Mouse (Mus musculus): ENCODE measurements around the gene Gas2l1. TPM values are rescaled to one million over a fixed set of nuclear protein-coding genes. Genes with fewer than 3 reads are reported as not detected.

Gas2l1 gene
- polyA plus RNA-seq, 1 experiment: 38.1 TPM

DNA sequence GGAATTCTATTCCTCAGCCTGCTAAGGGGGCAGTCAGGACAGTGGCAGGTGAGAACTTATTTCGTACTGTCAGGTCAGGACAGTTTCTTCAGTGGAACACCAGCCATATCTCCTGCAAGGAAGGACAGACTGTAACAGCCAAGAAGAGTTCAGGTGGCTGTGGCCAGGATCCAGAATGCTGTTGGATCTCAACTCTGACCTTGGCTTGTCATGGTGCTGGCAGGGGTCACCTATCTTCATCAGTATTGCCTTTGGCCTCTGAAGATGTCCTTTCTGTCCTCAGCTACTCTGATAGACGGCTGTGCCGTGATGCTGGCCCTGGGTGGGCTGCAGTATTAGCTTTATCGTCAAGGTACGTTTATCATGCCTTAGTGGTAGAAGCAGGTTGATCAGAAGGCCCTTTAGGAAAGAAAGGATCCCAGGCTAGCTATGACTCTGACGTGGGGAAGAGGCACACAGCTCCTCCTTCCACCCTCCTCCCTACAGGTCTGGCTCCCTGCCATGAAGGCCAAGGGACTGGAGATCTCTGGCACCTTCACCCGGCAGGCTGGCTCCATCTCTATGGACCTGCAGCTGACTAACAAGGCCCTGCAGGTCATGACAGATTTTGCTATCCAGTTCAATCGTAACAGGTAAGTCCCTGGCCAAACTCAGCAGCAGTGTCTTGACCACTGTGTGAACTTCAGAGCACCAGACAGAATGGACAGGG lies 27.8 kb downstream of the Gas2l1 start:
- DNase-seq (ENCODE audit: low read depth): no peak
- no peak for TF ChIP-seq POLR2A (IDR thresholded peaks at IDR 0.05; ENCODE audit: borderline replicate concordance, extremely low read depth, insufficient read depth, insufficient read length, poor library complexity, severe bottlenecking)
- TF ChIP-seq CTCF (IDR thresholded peaks at IDR 0.05; ENCODE audit: borderline replicate concordance, extremely low read depth, insufficient read depth, insufficient read length): no peak

DNA sequence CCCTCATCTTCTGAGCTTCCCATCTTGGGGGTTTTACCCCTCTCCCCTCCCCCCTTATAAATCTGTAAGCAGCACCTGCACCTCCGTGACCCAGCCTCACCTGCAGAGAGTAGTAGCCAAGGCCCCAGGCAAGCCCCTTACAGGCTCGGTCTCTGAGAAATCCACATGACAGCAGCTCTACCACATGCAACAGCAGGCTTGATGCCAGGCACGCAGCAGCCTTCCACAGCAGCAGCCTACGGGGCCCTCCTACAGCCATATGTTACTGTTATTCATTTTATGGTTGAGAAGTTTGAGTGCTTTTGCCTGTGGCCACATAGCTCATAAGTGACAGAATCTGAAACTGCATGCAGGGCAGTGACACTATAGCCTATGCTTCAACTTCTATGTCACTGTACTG lies 29.7 kb downstream of the Gas2l1 start:
- peak; percentile 46 for DNase-seq (ENCODE audit: low read depth)
- TF ChIP-seq CTCF (IDR thresholded peaks at IDR 0.05; ENCODE audit: borderline replicate concordance, extremely low read depth, insufficient read depth, insufficient read length): no peak

- TF ChIP-seq CTCF (IDR thresholded peaks at IDR 0.05; ENCODE audit: borderline replicate concordance, extremely low read depth, insufficient read depth, insufficient read length): no peak
- no peak for DNase-seq (ENCODE audit: low read depth)
Observed at GRCm38 (mm10) chr11:5033136-5033535, 32.0 kb downstream of the Gas2l1 start.

GRCm38 (mm10) chr11:5032706-5033105 lies 32.4 kb downstream of the Gas2l1 start:
- no peak for TF ChIP-seq POLR2A (IDR thresholded peaks at IDR 0.05; ENCODE audit: borderline replicate concordance, extremely low read depth, insufficient read depth, insufficient read length, poor library complexity, severe bottlenecking)
- TF ChIP-seq CTCF (IDR thresholded peaks at IDR 0.05; ENCODE audit: borderline replicate concordance, extremely low read depth, insufficient read depth, insufficient read length): no peak
- no peak for DNase-seq (ENCODE audit: low read depth)

GRCm38 (mm10) chr11:5028228-5028627 lies 36.9 kb downstream of the Gas2l1 start:
- TF ChIP-seq CTCF (IDR thresholded peaks at IDR 0.05; ENCODE audit: borderline replicate concordance, extremely low read depth, insufficient read depth, insufficient read length) (no peak), POLR2A (IDR thresholded peaks at IDR 0.05; ENCODE audit: borderline replicate concordance, extremely low read depth, insufficient read depth, insufficient read length, poor library complexity, severe bottlenecking) (no peak)
- peak; percentile 13 for DNase-seq (ENCODE audit: low read depth)

- TF ChIP-seq CTCF (IDR thresholded peaks at IDR 0.05; ENCODE audit: borderline replicate concordance, extremely low read depth, insufficient read depth, insufficient read length) (no peak), POLR2A (IDR thresholded peaks at IDR 0.05; ENCODE audit: borderline replicate concordance, extremely low read depth, insufficient read depth, insufficient read length, poor library complexity, severe bottlenecking) (no peak)
- no peak for DNase-seq (ENCODE audit: low read depth)
Observed at GRCm38 (mm10) chr11:5025108-5025507, 40.0 kb downstream of the Gas2l1 start.

DNA sequence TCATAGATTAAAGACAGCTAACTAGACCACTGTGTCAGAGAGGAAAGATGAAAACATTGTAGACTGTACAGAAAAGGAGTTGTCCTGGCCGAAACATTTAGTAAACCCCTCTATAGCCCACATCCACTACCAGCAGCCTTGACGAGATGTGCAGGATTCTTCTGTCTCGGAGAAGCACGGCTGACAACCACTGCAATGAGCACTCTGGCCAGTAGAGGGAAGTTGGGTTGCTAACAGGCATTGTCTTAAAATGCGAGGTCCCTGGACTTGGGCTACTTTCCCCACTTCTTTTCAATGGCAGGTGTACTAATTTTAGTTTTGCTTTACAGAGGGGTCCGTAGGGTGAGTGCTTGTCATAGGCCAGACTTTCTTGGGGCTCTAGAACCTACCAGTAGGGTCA lies 47.6 kb downstream of the Gas2l1 start:
- no peak for DNase-seq (ENCODE audit: low read depth)
- TF ChIP-seq CTCF (IDR thresholded peaks at IDR 0.05; ENCODE audit: borderline replicate concordance, extremely low read depth, insufficient read depth, insufficient read length) (peak; percentile 50; the same call in 1 of the 2 replicates), POLR2A (IDR thresholded peaks at IDR 0.05; ENCODE audit: borderline replicate concordance, extremely low read depth, insufficient read depth, insufficient read length, poor library complexity, severe bottlenecking) (no peak)

DNA sequence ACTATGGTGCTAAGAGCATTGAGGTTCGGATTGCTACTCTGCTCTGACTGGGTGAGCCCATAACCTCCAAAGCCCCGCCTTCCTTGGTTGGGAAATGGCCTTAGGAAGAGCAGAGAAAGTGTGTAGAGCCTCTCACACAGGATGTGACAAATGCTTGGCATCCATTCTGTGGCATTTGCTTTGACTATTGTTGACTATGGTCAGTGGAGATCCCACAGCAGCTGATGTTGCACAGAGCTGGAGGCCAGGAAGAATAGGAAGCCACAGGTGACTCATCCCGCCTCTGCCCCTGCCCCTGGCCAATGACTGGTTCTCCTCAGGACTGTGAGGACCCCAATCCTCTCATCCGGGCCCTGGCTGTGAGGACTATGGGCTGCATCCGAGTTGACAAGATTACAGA lies 48.8 kb downstream of the Gas2l1 start:
- TF ChIP-seq CTCF (IDR thresholded peaks at IDR 0.05; ENCODE audit: borderline replicate concordance, extremely low read depth, insufficient read depth, insufficient read length) (no peak), POLR2A (IDR thresholded peaks at IDR 0.05; ENCODE audit: borderline replicate concordance, extremely low read depth, insufficient read depth, insufficient read length, poor library complexity, severe bottlenecking) (no peak)
- no peak for DNase-seq (ENCODE audit: low read depth)

DNA sequence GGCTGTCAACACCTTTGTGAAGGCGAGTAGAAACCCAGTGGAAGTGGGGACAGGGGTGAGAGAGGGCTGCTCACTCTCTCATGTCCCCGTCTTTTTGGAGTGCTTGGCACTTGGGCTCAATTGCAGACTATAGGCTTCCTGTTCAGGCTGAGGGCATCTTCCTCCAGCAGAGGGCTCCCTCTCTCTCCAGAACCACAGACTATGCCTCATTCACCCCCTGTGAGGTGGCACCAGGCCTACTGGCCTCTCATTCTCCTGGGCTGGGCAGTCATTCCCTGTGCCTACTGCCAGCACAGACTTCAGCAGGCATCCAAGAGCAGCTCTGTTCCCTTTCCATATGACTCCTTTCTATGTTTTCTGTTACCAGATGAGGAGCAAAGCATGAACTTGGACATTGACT lies 49.4 kb downstream of the Gas2l1 start:
- TF ChIP-seq CTCF (IDR thresholded peaks at IDR 0.05; ENCODE audit: borderline replicate concordance, extremely low read depth, insufficient read depth, insufficient read length) (peak; percentile 65), POLR2A (IDR thresholded peaks at IDR 0.05; ENCODE audit: borderline replicate concordance, extremely low read depth, insufficient read depth, insufficient read length, poor library complexity, severe bottlenecking) (no peak)
- DNase-seq (ENCODE audit: low read depth): peak; percentile 53

GRCm38 (mm10) chr11:5012213-5012715 lies 52.9 kb downstream of the Gas2l1 start:
- TF ChIP-seq CTCF (IDR thresholded peaks at IDR 0.05; ENCODE audit: borderline replicate concordance, extremely low read depth, insufficient read depth, insufficient read length): no peak
- TF ChIP-seq POLR2A (IDR thresholded peaks at IDR 0.05; ENCODE audit: borderline replicate concordance, extremely low read depth, insufficient read depth, insufficient read length, poor library complexity, severe bottlenecking): no peak
- no peak for DNase-seq (ENCODE audit: low read depth)

DNA sequence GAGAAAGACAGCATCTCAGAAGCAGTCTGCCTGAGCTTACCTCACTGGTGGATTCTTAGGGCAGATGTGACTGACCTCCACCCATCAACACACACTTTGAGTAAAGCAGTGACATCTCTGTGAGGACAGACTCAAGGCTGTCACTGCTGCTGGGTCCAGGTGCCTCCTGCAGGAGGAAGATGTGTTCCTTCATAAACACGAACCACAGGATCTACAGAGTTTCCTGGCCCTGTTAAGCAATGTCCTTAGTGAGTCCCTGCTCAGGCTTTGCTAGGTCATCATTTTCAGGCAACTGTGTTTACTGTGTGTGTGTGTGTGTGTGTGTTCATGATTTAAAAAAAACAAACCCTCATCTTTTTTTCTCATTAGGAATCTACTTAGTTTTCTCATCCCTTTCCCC lies 53.6 kb downstream of the Gas2l1 start:
- no peak for TF ChIP-seq CTCF (IDR thresholded peaks at IDR 0.05; ENCODE audit: borderline replicate concordance, extremely low read depth, insufficient read depth, insufficient read length)
- no peak for TF ChIP-seq POLR2A (IDR thresholded peaks at IDR 0.05; ENCODE audit: borderline replicate concordance, extremely low read depth, insufficient read depth, insufficient read length, poor library complexity, severe bottlenecking)
- DNase-seq (ENCODE audit: low read depth): no peak

- TF ChIP-seq POLR2A (IDR thresholded peaks at IDR 0.05; ENCODE audit: borderline replicate concordance, extremely low read depth, insufficient read depth, insufficient read length, poor library complexity, severe bottlenecking) (no peak), CTCF (IDR thresholded peaks at IDR 0.05; ENCODE audit: borderline replicate concordance, extremely low read depth, insufficient read depth, insufficient read length) (no peak)
- DNase-seq (ENCODE audit: low read depth): no peak
Observed at GRCm38 (mm10) chr11:5010205-5010604, 54.9 kb downstream of the Gas2l1 start.

Data from brain, embryonic 14.5 days (tissue).